Mouse (Mus musculus): ENCODE data around the gene Ccin. TPM values are rescaled to one million over a fixed set of nuclear protein-coding genes. Genes with fewer than 3 reads are reported as not detected.

Gene Ccin
- polyA plus RNA-seq, 1 experiment from 2014 or later: not detected

DNA sequence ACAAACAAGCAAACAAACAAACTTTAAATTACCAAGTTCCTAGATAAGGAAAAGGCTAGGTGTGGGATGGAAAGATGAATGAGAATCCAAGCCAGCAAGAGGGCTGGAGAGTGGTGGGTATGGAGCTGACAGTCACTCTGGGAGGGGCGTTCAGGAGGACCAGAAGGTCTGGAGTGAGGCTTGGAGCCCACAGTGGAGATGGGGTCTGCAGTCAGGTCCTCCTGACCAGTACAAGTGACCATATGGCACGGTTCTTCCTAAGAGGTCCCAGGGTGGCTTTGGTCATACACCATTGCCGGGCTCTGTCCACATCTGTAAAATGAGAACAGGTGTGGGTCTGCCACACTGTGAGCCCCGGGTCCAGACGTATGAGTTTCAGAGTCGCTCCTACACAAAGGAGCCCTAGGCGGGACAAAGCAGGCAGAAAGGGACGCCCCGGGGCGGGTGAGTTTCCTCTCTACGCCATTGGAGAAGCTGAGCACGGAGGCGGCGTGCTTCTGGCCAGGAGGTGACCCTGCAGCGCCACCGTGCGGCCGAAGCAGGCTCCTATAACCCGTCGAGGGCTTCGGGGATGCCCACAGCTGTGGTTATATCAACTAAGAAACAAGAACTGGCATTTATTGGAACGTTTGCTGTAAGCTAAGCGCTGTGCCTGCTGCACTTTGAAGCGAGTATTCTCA is 1.1 kb upstream of the Ccin start:
- Histone ChIP-seq H3K27ac (replicated peaks) (no peak overlapping the region), H3K4me1 (replicated peaks; ENCODE audit: control insufficient read depth, insufficient read depth) (no peaks in the 10 kb centered on the region; the same call in 1 of the 2 replicates), H3K36me3 (ENCODE audit: control insufficient read depth, insufficient read depth, low read length) (no peaks in the 10 kb centered on the region), H3K4me2 (replicated peaks; ENCODE audit: low read depth) (peak overlapping the region; percentile 57), H3K9me3 (ENCODE audit: control insufficient read depth, low read length) (no peaks in the 10 kb centered on the region), H3K9ac (ENCODE audit: low read length) (peak overlapping the region; percentile 59; the same call in 1 of the 2 replicates), H3K4me3 (ENCODE audit: low read depth, low read length) (peak overlapping the region; percentile 24; the same call in 1 of the 2 replicates), H3K27me3 (ENCODE audit: control insufficient read depth, insufficient read depth, low read length) (no peaks in the 10 kb centered on the region)
- TF ChIP-seq EP300 (optimal IDR thresholded peaks at IDR 0.05) (no peak), CTCF (IDR thresholded peaks at IDR 0.05; ENCODE audit: low read depth) (peak; percentile 97)
- ATAC-seq (ENCODE audit: low FRiP score, low TSS enrichment) (peak; percentile 91), DNase-seq (ENCODE audit: low spot score) (peak; percentile 94)
- WGBS: 1% methylated on average over 24 of the region's 24 CpGs

DNA sequence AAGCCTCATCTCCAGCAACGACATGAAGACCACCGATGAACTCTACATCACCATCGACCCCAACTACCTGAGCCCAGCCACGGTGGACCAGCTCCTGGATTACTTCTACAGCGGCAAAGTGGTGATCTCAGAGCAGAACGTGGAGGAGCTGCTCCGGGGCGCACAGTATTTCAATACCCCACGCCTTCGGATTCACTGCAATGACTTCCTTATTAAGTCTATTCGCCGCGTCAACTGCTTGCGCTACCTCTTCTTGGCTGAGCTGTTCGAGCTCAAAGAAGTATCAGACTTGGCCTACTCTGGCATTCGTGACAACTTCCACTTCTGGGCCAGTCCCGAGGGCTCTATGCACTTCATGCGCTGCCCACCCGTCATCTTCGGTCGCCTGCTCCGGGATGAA is 473 bp downstream of the Ccin start:
- Histone ChIP-seq H3K9me3 (ENCODE audit: control insufficient read depth, low read length) (no peaks in the 10 kb centered on the region), H3K36me3 (ENCODE audit: control insufficient read depth, insufficient read depth, low read length) (no peaks in the 10 kb centered on the region), H3K9ac (ENCODE audit: low read length) (no peak overlapping the region), H3K27ac (replicated peaks) (no peak overlapping the region), H3K4me2 (replicated peaks; ENCODE audit: low read depth) (no peak overlapping the region), H3K27me3 (ENCODE audit: control insufficient read depth, insufficient read depth, low read length) (no peaks in the 10 kb centered on the region), H3K4me1 (replicated peaks; ENCODE audit: control insufficient read depth, insufficient read depth) (no peaks in the 10 kb centered on the region; the same call in 1 of the 2 replicates), H3K4me3 (ENCODE audit: low read depth, low read length) (no peak overlapping the region)
- TF ChIP-seq CTCF (IDR thresholded peaks at IDR 0.05; ENCODE audit: low read depth): no peak
- TF ChIP-seq EP300 (optimal IDR thresholded peaks at IDR 0.05): no peak
- DNase-seq (ENCODE audit: low spot score): no peak
- ATAC-seq (ENCODE audit: low FRiP score, low TSS enrichment): no peak
- WGBS: 90% methylated on average over 22 of the region's 22 CpGs

DNA sequence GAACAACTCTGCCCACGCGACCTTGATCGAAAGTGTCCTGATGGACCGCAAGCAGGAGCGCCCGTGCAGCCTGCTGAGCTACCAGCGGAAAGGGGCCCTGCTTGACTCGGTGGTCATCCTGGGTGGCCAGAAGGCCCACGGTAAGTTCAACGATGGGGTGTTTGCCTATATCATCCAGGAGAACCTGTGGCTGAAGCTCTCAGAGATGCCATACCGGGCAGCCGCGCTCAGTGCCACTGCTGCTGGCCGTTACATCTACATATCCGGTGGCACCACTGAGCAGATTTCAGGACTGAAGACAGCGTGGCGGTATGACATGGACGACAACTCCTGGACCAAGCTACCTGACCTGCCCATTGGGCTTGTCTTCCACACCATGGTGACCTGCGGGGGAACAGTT is 1.0 kb downstream of the Ccin start:
- no peaks in the 10 kb centered on the region for H3K9me3 ChIP-seq (ENCODE audit: control insufficient read depth, low read length)
- no peaks in the 10 kb centered on the region for H3K36me3 ChIP-seq (ENCODE audit: control insufficient read depth, insufficient read depth, low read length)
- H3K4me2 ChIP-seq (replicated peaks; ENCODE audit: low read depth): no peak overlapping the region
- no peak overlapping the region for H3K9ac ChIP-seq (ENCODE audit: low read length)
- H3K4me3 ChIP-seq (ENCODE audit: low read depth, low read length): no peak overlapping the region
- TF ChIP-seq EP300 (optimal IDR thresholded peaks at IDR 0.05) (no peak), CTCF (IDR thresholded peaks at IDR 0.05; ENCODE audit: low read depth) (no peak)
- H3K4me1 ChIP-seq (replicated peaks; ENCODE audit: control insufficient read depth, insufficient read depth): no peaks in the 10 kb centered on the region
- 94% methylated on average over 19 of the region's 19 CpGs for WGBS
- no peak for ATAC-seq (ENCODE audit: low FRiP score, low TSS enrichment)
- no peak for DNase-seq (ENCODE audit: low spot score)
- no peak overlapping the region for H3K27ac ChIP-seq (replicated peaks)
- H3K27me3 ChIP-seq (ENCODE audit: control insufficient read depth, insufficient read depth, low read length): no peaks in the 10 kb centered on the region

DNA sequence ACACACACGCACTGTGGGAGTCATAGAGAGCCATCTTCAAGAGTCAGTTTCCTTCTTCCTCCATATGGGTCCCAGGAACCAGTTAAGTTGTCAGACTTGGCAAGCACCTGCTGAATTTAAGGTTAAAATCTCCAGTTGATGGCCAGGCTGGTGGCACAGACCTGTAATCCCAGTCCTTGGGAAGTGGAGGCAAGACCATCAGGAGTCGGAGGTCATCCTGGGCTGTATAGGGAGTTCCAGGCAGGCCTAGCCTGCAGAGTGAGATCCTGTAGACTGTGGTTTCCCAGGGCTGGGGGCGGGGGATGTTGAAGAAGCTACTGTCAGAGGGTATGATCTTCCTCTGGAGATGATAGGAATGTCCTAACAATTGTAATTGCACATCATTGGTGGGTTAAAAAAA is 5.7 kb downstream of the Ccin start:
- no peak for DNase-seq (ENCODE audit: low spot score)
- Histone ChIP-seq H3K27ac (replicated peaks) (no peak overlapping the region), H3K4me3 (ENCODE audit: low read depth, low read length) (no peak overlapping the region), H3K4me2 (replicated peaks; ENCODE audit: low read depth) (no peak overlapping the region), H3K36me3 (ENCODE audit: control insufficient read depth, insufficient read depth, low read length) (no peaks in the 10 kb centered on the region), H3K9me3 (ENCODE audit: control insufficient read depth, low read length) (no peaks in the 10 kb centered on the region), H3K9ac (ENCODE audit: low read length) (no peak overlapping the region), H3K27me3 (ENCODE audit: control insufficient read depth, insufficient read depth, low read length) (no peaks in the 10 kb centered on the region), H3K4me1 (replicated peaks; ENCODE audit: control insufficient read depth, insufficient read depth) (no peaks in the 10 kb centered on the region)
- no peak for ATAC-seq (ENCODE audit: low FRiP score, low TSS enrichment)
- 92% methylated on average over 3 of the region's 3 CpGs for WGBS
- TF ChIP-seq CTCF (IDR thresholded peaks at IDR 0.05; ENCODE audit: low read depth) (no peak), EP300 (optimal IDR thresholded peaks at IDR 0.05) (no peak)

DNA sequence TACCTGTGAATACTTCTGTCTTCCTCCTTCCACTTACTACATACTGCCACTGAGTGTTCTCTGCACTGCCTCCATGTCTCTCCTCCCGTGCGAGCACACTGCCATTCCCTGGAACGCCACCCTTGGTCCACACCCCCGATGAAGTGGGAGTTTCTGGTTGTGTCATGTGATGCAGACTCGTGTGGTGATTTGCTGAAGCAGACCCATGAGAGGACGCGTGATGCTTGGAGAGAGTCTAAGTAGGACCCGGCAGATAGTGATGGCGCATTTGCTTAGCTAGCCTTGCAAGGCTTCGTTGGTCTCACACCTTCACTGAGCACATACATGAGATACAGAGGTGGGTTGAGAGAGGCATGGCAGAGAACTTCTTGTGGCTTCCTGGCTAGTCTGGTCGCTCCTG is 9.8 kb downstream of the Ccin start:
- no peak overlapping the region for H3K4me3 ChIP-seq (ENCODE audit: low read depth, low read length)
- no peak for DNase-seq (ENCODE audit: low spot score)
- 92% methylated on average over 11 of the region's 11 CpGs for WGBS
- H3K9me3 ChIP-seq (ENCODE audit: control insufficient read depth, low read length): no peaks in the 10 kb centered on the region
- no peak for TF ChIP-seq CTCF (IDR thresholded peaks at IDR 0.05; ENCODE audit: low read depth)
- H3K4me1 ChIP-seq (replicated peaks; ENCODE audit: control insufficient read depth, insufficient read depth): no peaks in the 10 kb centered on the region
- no peak overlapping the region for H3K4me2 ChIP-seq (replicated peaks; ENCODE audit: low read depth)
- H3K9ac ChIP-seq (ENCODE audit: low read length): no peak overlapping the region
- no peak for ATAC-seq (ENCODE audit: low FRiP score, low TSS enrichment)
- no peak overlapping the region for H3K27ac ChIP-seq (replicated peaks)
- H3K27me3 ChIP-seq (ENCODE audit: control insufficient read depth, insufficient read depth, low read length): no peaks in the 10 kb centered on the region
- H3K36me3 ChIP-seq (ENCODE audit: control insufficient read depth, insufficient read depth, low read length): no peaks in the 10 kb centered on the region

DNA sequence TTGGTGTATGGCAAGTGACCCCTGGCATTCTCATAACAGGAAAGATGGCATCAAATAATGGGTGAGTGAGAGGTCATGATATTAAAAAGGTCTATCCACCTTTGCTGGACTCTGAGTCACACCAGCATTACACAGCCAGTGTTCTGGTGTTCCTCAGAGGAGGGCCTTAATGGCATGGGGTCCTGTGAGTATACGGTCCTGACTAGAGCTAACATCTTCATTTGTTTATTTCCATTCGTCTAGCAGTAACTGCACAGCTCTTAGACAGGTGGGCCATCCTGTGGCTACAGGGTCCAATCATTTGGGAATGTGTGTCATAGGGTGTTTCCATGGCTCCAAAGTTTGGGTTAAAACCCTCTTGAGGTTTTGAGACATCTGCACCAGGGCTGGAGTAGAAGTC is 11.1 kb downstream of the Ccin start:
- Histone ChIP-seq H3K4me3 (ENCODE audit: low read depth, low read length) (no peak overlapping the region), H3K4me2 (replicated peaks; ENCODE audit: low read depth) (no peak overlapping the region), H3K36me3 (ENCODE audit: control insufficient read depth, insufficient read depth, low read length) (no peaks in the 10 kb centered on the region), H3K27me3 (ENCODE audit: control insufficient read depth, insufficient read depth, low read length) (no peaks in the 10 kb centered on the region), H3K27ac (replicated peaks) (no peak overlapping the region), H3K9me3 (ENCODE audit: control insufficient read depth, low read length) (no peaks in the 10 kb centered on the region), H3K9ac (ENCODE audit: low read length) (no peak overlapping the region), H3K4me1 (replicated peaks; ENCODE audit: control insufficient read depth, insufficient read depth) (no peaks in the 10 kb centered on the region)
- 65% methylated on average over 2 of the region's 2 CpGs for WGBS
- ATAC-seq (ENCODE audit: low FRiP score, low TSS enrichment) (no peak), DNase-seq (ENCODE audit: low spot score) (no peak)
- TF ChIP-seq EP300 (optimal IDR thresholded peaks at IDR 0.05) (no peak), CTCF (IDR thresholded peaks at IDR 0.05; ENCODE audit: low read depth) (no peak)
